Mouse (Mus musculus): ENCODE data around the gene Cpa1.

The Cpa1 gene

DNA sequence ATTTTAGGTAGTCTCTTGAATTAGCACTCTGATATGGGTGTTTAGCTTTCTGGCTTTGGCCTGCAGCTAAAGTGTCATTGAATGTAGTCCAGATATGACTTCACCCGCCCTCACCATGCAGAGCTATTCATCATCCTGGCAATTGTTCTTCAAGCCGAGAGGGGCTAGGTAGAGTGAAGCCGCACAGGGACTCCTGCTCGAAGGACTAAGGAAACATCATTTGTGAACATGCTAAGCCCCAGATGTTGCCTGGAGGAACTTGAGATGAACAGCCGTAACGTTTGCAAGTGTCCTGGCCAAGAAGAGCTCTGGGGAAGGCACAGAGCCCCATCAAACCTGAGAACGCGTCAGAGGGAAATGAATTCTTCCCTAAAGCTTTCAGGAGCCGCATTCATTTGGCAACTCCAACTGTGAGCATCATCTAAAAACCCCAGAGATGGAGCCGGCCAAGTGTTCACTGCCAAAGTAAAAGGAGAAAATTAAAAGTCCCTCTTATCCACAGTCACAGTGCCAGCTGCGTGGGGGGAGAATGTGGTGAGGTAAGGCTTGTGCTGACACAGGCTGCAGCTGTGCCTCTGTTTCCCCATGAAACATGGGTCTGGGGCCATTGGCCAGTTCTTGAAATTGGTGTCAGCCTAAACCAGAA, 10.8 kb downstream of the Cpa1 start:
- no peak for TF ChIP-seq GATA4 (IDR thresholded peaks at IDR 0.05; ENCODE audit: insufficient replicate concordance, low read length)

DNA sequence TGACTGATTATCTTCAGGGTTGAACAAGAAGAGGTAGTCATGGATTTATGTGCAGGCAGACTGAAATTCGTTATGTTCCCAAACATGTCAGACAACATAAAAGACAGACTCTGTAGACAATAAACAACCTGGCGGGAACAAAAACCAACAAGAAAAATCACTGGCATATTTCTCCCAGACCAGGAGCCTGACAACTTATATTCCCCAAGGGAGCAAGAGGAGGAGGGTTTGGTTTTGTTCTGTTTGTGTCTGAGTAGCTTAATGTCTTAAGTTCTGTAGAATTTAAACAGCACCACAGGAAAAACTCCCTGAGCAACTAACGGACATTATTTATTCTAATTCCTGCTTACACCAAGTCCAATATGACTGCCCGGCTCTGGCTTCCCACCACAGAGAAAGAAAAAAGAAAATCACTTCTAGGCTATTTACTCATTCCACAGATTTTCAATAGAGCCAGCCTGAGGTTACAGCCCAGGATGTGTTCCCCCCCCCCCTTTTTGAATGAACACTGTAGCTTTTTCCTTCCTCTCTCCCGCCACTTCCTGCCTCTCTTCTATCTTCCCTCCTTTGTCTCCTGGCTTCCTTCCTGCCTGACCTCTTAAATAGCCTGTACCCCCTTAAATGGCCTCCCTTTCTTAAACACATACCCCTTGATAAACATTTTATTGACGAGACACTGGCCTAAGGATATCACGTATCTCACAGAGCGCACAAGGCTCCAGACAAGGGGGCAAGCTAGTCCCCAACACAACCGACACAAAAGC, 13.6 kb downstream of the Cpa1 start:
- peak; percentile 35; the same call in 1 of the 2 replicates for TF ChIP-seq GATA4 (IDR thresholded peaks at IDR 0.05; ENCODE audit: insufficient replicate concordance, low read length)

- TF ChIP-seq GATA4 (IDR thresholded peaks at IDR 0.05; ENCODE audit: insufficient replicate concordance, low read length): no peak
Measured at GRCm38 (mm10) chr6:30653518-30653917, 14.5 kb downstream of the Cpa1 start.

- TF ChIP-seq GATA4 (IDR thresholded peaks at IDR 0.05; ENCODE audit: insufficient replicate concordance, low read length): no peak
Measured at GRCm38 (mm10) chr6:30654402-30654859, 15.4 kb downstream of the Cpa1 start.

DNA sequence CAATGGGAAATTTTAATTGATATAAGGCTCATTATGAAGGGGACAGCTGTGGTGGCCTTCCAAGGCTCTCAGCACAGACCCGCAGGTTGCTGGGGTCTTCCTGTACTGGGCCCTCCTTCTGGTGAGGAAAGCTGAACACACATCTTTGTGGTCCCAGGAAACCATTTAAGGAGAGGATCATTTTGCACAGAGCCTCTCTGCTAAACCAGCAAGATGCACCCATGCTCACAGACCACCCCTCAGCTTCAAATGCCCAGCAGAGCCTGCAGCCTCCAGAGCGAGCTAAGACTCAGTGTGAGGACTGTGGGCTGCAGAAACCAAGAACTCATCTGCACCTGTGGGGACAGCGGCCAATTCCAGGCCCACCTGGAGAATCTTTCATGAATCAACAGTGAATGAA, 15.9 kb downstream of the Cpa1 start:
- no peak for TF ChIP-seq GATA4 (IDR thresholded peaks at IDR 0.05; ENCODE audit: insufficient replicate concordance, low read length)

DNA sequence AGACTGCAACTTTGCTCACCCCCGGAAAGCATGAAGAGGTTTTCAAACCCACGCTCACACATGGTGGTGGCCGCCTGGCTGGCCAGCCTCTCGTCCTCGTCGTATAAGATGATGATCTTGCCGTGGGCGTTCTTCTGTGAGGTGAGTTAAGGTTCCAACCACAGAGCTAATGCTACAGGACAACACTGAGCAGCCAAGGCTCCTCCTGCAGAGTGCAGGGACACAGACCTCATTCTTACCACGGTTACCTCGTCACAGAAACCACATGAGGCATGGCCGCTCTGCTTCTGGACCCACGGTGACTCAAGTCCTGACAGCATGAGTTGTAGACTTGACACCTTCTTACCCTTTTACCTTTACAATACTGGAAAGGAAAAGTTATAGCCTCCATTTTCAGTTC, 18.3 kb downstream of the Cpa1 start:
- no peak for TF ChIP-seq GATA4 (IDR thresholded peaks at IDR 0.05; ENCODE audit: insufficient replicate concordance, low read length)

DNA sequence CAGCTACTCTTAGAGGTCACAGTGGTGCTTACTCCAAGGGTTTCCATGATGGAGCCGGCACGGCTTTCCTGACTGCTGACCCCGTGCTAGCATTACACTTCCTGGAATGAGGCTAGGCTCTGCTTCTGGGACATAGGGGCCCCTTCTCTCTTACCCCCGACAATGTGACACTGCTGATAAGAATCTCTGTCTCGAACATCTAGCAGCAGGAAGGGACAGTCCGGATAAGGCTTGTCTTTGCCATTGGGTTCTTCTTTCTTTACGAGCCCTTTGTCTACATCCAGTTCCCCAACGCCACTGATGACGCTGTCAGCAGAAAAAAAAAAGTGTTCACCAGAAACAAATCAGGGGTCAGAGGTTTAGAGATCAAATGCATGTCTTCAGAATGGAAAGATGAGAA, 19.6 kb downstream of the Cpa1 start:
- TF ChIP-seq GATA4 (IDR thresholded peaks at IDR 0.05; ENCODE audit: insufficient replicate concordance, low read length): no peak

GRCm38 (mm10) chr6:30664776-30665175, 25.8 kb downstream of the Cpa1 start:
- TF ChIP-seq GATA4 (IDR thresholded peaks at IDR 0.05; ENCODE audit: insufficient replicate concordance, low read length): no peak

- no peak for TF ChIP-seq GATA4 (IDR thresholded peaks at IDR 0.05; ENCODE audit: insufficient replicate concordance, low read length)
Measured at GRCm38 (mm10) chr6:30665296-30665695, 26.3 kb downstream of the Cpa1 start.

- TF ChIP-seq GATA4 (IDR thresholded peaks at IDR 0.05; ENCODE audit: insufficient replicate concordance, low read length): no peak
Measured at GRCm38 (mm10) chr6:30666043-30666442, 27.0 kb downstream of the Cpa1 start.

- no peak for TF ChIP-seq GATA4 (IDR thresholded peaks at IDR 0.05; ENCODE audit: insufficient replicate concordance, low read length)
Measured at GRCm38 (mm10) chr6:30667585-30667984, 28.6 kb downstream of the Cpa1 start.

DNA sequence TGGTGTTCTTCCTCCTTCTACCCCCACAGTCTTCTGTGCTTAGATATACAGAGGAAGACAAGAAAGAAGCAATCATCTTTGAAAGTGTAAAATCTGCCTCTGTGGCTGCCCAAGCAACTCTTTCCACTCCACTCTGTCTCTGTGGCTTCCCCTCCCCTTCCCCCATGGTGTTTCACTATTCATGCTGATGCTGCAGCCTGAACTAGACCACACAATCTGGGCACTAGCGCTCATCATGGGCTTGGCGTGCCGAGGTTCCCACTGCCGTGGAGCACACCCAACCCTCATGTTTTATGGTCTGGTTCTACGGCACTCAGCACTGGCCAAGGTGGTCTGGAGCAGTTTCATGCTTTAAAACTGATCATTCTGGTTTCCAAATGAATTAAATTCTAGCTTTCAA, 32.7 kb downstream of the Cpa1 start:
- no peak for TF ChIP-seq GATA4 (IDR thresholded peaks at IDR 0.05; ENCODE audit: insufficient replicate concordance, low read length)

- 0 out of 2 replicates have a peak, but pooled peaks have one; percentile 53 for TF ChIP-seq GATA4 (IDR thresholded peaks at IDR 0.05; ENCODE audit: insufficient replicate concordance, low read length)
Measured at GRCm38 (mm10) chr6:30673764-30674561, 34.9 kb downstream of the Cpa1 start.

DNA sequence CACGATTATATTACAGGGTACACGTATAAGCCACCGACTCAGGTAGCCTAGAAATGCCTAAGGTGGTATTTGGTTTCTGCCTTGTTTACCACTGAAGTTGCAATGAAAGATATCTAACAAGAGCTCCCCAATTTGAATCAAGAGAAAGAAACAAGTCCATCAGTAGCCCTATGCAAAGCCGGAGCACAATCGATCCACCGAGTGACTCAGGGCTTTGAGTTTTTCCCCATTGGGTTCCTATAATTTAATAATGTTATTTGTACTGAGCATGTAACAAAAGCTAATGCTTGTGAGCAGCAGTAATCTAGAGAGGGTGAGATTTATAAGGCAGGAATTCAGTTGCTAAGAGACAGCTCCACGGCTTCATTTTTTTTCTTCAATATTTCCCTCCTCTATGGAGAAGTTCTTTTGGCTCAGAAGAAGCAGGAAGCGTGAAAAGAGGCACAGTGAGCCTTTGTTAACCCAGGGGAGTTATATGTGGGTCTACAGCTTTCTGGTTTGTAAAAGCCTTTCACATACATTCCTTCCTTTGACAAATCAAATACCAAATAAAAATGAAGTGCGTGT, 35.8 kb downstream of the Cpa1 start:
- no peak for TF ChIP-seq GATA4 (IDR thresholded peaks at IDR 0.05; ENCODE audit: insufficient replicate concordance, low read length)

- TF ChIP-seq GATA4 (IDR thresholded peaks at IDR 0.05; ENCODE audit: insufficient replicate concordance, low read length): no peak
Measured at GRCm38 (mm10) chr6:30675281-30675771, 36.3 kb downstream of the Cpa1 start.

All from liver, adult (tissue).